Mouse (Mus musculus) lung, adult 2 months (tissue): ENCODE results near the gene Coro6.

Source experiments
- CTCF ChIP-seq: fragments of 200-500 bp; IDR thresholded peaks from 2 replicates; pipeline ENCODE4 v1.5.1; 2011; ENCODE audit warnings: mild to moderate bottlenecking, low read length, control low read depth; ENCODE audit not compliant: insufficient read depth
- POLR2A ChIP-seq: fragments of 200-500 bp; IDR thresholded peaks from 2 replicates; pipeline ENCODE4 v1.6.1; 2011; ENCODE audit warnings: low read depth, mild to moderate bottlenecking, control low read depth, low read length, borderline replicate concordance; ENCODE audit errors: extremely low read depth

GRCm38 (mm10) chr11:77476895-77477294 lies 14.7 kb downstream of the Coro6 start:
- TF ChIP-seq POLR2A (no peak), CTCF (no peak)
